Mouse (Mus musculus) colon, adult 2 months (tissue): ENCODE data around the gene Olfr1378. TPM values are rescaled to one million over a fixed set of nuclear protein-coding genes. Genes with fewer than 3 reads are reported as not detected.

Experiments
- polyA plus RNA-seq: library from polyadenylated mRNA; depleted of rRNA; stranded (reverse); fragments of >200 nt; gene quantifications from 2 replicates; pipeline ENCODE4 v1.2.3, GENCODE M21; 2012; rRNA removed

The Olfr1378 gene
- not detected in 2 replicates for polyA plus RNA-seq

DNA sequence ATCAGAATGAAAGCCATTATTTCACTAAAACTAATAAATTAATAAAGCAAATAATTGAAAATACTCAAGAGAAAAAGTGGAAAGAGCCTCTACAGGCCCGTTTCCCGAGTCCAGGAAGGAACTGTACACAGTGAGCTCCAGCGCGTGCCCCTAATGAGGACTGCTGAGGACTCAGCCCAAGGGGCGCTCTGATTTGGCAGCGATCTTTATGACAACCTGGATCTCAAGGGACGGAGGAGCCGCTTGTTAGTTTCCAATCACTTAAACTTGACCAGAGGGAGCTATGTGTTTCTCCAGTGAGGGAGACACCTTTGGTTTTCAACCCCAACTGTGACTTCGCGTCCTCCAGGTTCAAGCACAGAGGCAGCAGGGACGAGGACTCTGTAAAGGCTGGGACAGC is at the start of gene Olfr1378:
TSS of gene Olfr1378 (plus strand) at position 301 of the 400 bp plus-strand sequence.

DNA sequence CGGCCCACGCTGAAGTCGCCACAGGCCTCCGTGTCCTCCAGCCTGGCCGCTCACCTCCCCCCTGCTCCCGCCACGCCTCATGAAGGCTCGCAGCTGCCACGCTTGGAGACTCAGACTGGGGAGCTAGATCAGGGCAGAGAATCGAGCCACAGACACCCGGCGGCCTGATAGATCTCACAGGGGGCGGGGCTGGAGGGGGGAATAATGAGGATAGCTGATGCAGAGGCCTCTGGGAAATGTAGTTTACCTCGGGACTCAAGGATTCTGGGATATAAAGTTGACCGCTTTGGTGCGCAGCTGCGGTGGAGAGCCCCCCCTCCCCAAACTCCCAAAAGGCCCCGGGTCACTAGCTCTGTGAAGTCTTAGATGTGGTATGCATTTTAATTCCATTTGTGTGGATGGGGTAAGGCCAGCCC is 34.9 kb upstream of the Olfr1378 start, which contains the start of gene Zfp354b:
TSS of gene Zfp354b (minus strand) at position 183 of the 416 bp plus-strand sequence.

DNA sequence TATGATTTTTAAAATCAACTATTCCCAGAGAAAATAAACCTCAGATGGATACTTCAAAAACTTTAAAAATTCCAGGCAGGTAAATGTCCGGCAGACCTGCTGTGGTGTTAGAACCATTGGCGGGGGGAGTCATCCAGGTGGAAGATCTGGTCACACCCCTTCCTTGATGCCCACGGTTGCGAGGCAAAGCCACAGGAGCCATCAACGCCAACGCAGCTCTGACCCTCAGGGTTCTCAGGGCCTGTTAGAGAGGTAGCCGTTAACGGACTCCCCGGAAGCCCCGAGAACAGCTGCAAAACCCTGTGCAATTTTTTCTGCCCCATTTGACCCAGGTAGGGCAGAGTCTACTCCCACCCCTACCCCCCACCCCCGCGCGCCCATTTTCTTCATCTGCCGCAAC is 22.8 kb upstream of the Olfr1378 start, which contains the start of gene 4933414I15Rik:
TSS of gene 4933414I15Rik (minus strand) at position 260 of the 400 bp plus-strand sequence.

DNA sequence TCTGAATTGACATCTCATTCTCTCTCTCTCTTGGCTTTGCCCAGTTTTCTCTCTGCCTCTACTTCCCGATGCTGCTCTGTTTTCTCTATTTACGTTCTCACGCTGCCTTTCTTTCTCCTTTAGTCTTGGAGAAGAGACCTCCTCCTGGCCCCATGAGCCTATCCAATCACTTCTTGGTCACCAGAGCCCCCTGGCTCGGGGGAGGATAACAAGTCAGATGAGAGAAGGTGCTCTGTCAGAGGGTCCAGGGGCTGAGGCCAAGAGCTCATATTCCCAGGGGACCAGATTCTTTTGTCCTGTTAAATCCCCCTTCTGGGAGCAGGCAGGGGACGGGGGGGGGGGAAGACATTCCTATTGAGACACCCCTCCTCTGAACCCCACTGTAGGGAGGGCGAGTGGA is 12.7 kb upstream of the Olfr1378 start, which contains the start of gene Prop1:
TSS of gene Prop1 (minus strand) at position 101 of the 400 bp plus-strand sequence.

DNA sequence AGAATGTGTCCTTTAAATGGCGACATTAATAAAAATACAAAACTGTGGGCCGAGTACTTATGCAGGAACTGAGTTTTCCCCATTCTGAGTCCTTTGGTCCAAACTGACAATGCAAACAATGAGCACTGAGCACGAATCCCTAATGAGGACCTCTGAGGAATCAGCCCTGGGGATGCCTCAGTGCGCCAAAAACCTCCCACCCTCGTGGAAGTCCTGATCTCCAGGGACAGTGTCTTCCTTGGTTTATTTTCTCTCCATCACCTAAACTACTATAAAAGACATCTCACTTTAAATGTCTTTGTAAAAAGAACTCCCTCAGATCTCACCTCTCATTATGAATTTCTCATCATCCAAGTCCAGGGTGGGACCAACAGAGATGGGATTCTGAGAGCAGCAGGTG is 15.3 kb downstream of the Olfr1378 start, which contains the start of gene Olfr1377:
TSS of gene Olfr1377 (plus strand) at position 301 of the 400 bp plus-strand sequence.

DNA sequence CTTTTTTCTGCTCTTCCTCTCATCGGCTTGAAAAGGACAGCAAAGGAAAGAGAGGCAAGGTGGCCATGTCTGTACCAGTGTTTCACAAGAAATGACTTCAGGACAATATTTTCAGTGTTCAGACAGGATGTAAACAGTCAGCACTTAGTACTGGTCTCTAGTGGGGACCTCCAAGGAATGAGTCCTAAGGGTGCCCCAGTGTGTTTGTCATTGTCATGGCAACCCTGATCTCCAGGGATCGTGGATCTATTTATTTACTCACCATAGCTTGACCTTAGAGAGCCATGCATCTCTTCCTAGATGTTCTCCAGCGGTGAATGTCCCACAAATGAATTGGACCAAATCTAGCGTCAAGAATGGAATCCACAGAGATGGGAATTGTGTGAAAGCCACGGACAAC is 37.0 kb downstream of the Olfr1378 start, which contains the start of gene Olfr51:
TSS of gene Olfr51 (plus strand) at position 301 of the 400 bp plus-strand sequence.

DNA sequence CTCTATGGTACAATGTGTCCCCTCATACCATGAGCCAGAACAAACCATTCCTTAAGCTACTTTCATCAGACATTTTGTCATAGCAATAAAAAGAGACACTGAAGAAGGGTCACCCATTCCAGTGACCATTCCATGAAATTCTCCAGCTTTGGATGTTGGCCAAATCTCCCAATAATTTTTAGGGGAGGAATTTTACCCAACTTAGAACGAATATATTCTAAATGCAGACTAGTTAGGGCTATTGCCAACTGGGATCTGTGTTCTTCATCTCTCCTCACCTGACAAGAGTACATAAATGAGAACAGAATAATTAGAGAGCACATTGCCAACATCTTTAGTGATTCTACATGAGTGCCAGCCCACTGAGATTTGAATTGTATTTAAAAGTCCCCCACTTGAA is 47.6 kb downstream of the Olfr1378 start, which contains the start of gene Olfr54:
TSS of gene Olfr54 (plus strand) at position 301 of the 400 bp plus-strand sequence.

Other genes with a start within 250 kb of the Olfr1378 start
- 0.90 and 0.93 TPM in 2 replicates for gene Zfp354c, start 138.8 kb upstream of the Olfr1378 start, polyA plus RNA-seq
- 0.19 and 0.21 TPM in 2 replicates for gene Zfp879, start 125.0 kb upstream of the Olfr1378 start, polyA plus RNA-seq
- gene Grm6, start 115.8 kb upstream of the Olfr1378 start, polyA plus RNA-seq = 0.08 and 0.12 TPM in 2 replicates
- gene Zfp454, start 78.9 kb upstream of the Olfr1378 start, polyA plus RNA-seq = 0.21 and 0.31 TPM in 2 replicates
- gene Zfp2, start 50.4 kb upstream of the Olfr1378 start, polyA plus RNA-seq = 0.44 and 0.60 TPM in 2 replicates
- gene Zfp354b, start 34.9 kb upstream of the Olfr1378 start, polyA plus RNA-seq = 0.08 and 0.10 TPM in 2 replicates
- not detected in 2 replicates for gene 4933414I15Rik, start 22.8 kb upstream of the Olfr1378 start, polyA plus RNA-seq
- not detected in 2 replicates for gene Prop1, start 12.8 kb upstream of the Olfr1378 start, polyA plus RNA-seq
- gene Olfr1377, start 15.4 kb downstream of the Olfr1378 start, polyA plus RNA-seq = not detected in 2 replicates
- not detected in 2 replicates for gene Olfr51, start 37.1 kb downstream of the Olfr1378 start, polyA plus RNA-seq
- not detected in 2 replicates for gene Olfr54, start 47.7 kb downstream of the Olfr1378 start, polyA plus RNA-seq
- gene Olfr1375, start 81.6 kb downstream of the Olfr1378 start, polyA plus RNA-seq = not detected in 2 replicates
- gene Zfp354a, start 92.7 kb downstream of the Olfr1378 start, polyA plus RNA-seq = 1.2 and 1.7 TPM in 2 replicates